Mouse (Mus musculus) MEL (cell line): ENCODE results near the gene Nubp2. TPM values are rescaled to one million over a fixed set of nuclear protein-coding genes. Genes with fewer than 3 reads are reported as not detected.

Source experiments
- DNase-seq: peaks from one replicate; pipeline ENCODE4 v3.0.0; 2011; ENCODE audit warnings: low read depth, low spot score
- H3K27ac ChIP-seq: 2 replicates; pipeline ENCODE4 v1.5.1; 2012; ENCODE audit warnings: low read depth, mild to moderate bottlenecking, control low read depth, low read length, moderate library complexity; ENCODE audit not compliant: control insufficient read depth
- H3K27me3 ChIP-seq, 2 experiments: fragments of 150-350 bp in 1 of 2; sonication (generic) in 1 of 2; 2 replicates each; pipeline ENCODE4 v1.6.1; 2012; ENCODE audit warnings: low read length in 2 of 2, mild to moderate bottlenecking in 2 of 2, improper control_type of control experiment in 1 of 2, moderate library complexity in 1 of 2; ENCODE audit not compliant: insufficient read depth in 2 of 2, control insufficient read depth in 1 of 2
- H3K36me3 ChIP-seq, 2 experiments: 2 replicates each; pipeline ENCODE4 v1.6.1; 2012 to 2014; ENCODE audit warnings: low read length in 2 of 2, improper control_type of control experiment in 1 of 2, inconsistent platforms in 1 of 2, mild to moderate bottlenecking in 1 of 2; ENCODE audit not compliant: insufficient read depth in 2 of 2, control insufficient read depth in 1 of 2
- H3K4me1 ChIP-seq, 2 experiments: fragments of 150-350 bp in 1 of 2; sonication (generic) in 1 of 2; 2 replicates each; pipeline ENCODE4 v1.6.1; 2012; ENCODE audit warnings: low read length in 2 of 2, improper control_type of control experiment in 1 of 2, mild to moderate bottlenecking in 1 of 2; ENCODE audit not compliant: insufficient read depth in 2 of 2, control insufficient read depth in 1 of 2
- H3K4me3 ChIP-seq, 2 experiments: fragments of 150-350 bp in 1 of 2; sonication (generic) in 1 of 2; 2 replicates each; pipeline ENCODE4 v1.5.1; 2012; ENCODE audit warnings: low read depth in 2 of 2, low read length in 2 of 2, mild to moderate bottlenecking in 2 of 2, moderate library complexity in 2 of 2, control low read depth in 1 of 2, improper control_type of control experiment in 1 of 2; ENCODE audit not compliant: control insufficient read depth in 1 of 2, insufficient read depth in 1 of 2
- H3K79me2 ChIP-seq: 2 replicates; pipeline ENCODE4 v1.6.1; 2012; ENCODE audit warnings: mild to moderate bottlenecking, low read length, moderate library complexity; ENCODE audit not compliant: control insufficient read depth, poor library complexity, insufficient read depth
- H3K9ac ChIP-seq: 2 replicates; pipeline ENCODE4 v1.6.1; 2012; ENCODE audit warnings: low read depth, mild to moderate bottlenecking, control low read depth, low read length, moderate library complexity; ENCODE audit not compliant: control insufficient read depth, poor library complexity, severe bottlenecking
- H3K9me3 ChIP-seq: fragments of 150-350 bp; sonication (generic); replicated peaks from 2 replicates; pipeline ENCODE4 v1.6.1; 2012; ENCODE audit warnings: mild to moderate bottlenecking, low read length, improper control_type of control experiment, moderate library complexity; ENCODE audit not compliant: insufficient read depth
- BHLHE40 ChIP-seq: IDR thresholded peaks from 2 replicates; pipeline ENCODE4 v1.6.1; 2012; ENCODE audit warnings: low read depth, mild to moderate bottlenecking, inconsistent platforms, low read length, improper control_type of control experiment, borderline replicate concordance
- CHD1 ChIP-seq: IDR thresholded peaks from 2 replicates; pipeline ENCODE4 v1.6.1; 2012; ENCODE audit warnings: low read depth, mild to moderate bottlenecking, inconsistent platforms, low read length, improper control_type of control experiment
- CHD2 ChIP-seq: IDR thresholded peaks from 2 replicates; pipeline ENCODE4 v1.6.1; 2011; ENCODE audit warnings: low read length, improper control_type of control experiment
- CTCF ChIP-seq, 3 experiments: IDR thresholded peaks in 2 of 3; conservative IDR thresholded peaks in 1 of 3; 2 replicates each; pipeline ENCODE4 v1.5.1; 2011 to 2012; ENCODE audit warnings: low read length in 3 of 3, low read depth in 2 of 3, mild to moderate bottlenecking in 2 of 3, improper control_type of control experiment in 1 of 3, inconsistent platforms in 1 of 3, mixed read lengths in 1 of 3, moderate library complexity in 1 of 3; ENCODE audit not compliant: control insufficient read depth in 1 of 3, insufficient read depth in 1 of 3, poor library complexity in 1 of 3, severe bottlenecking in 1 of 3
- E2F4 ChIP-seq: IDR thresholded peaks from 2 replicates; pipeline ENCODE4 v1.6.1; 2011; ENCODE audit warnings: low read depth, low read length, improper control_type of control experiment, borderline replicate concordance
- ELF1 ChIP-seq: IDR thresholded peaks from 2 replicates; pipeline ENCODE4 v1.6.1; 2014; ENCODE audit warnings: low read depth, mild to moderate bottlenecking, inconsistent platforms, low read length, improper control_type of control experiment, moderate library complexity
- ETS1 ChIP-seq: IDR thresholded peaks from 2 replicates; pipeline ENCODE4 v1.6.1; 2012; ENCODE audit warnings: low read depth, mild to moderate bottlenecking, inconsistent platforms, low read length, improper control_type of control experiment, moderate library complexity
- GATA1 ChIP-seq: IDR thresholded peaks from 2 replicates; pipeline ENCODE4 v1.6.1; 2011; ENCODE audit warnings: low read depth, low read length, improper control_type of control experiment
- HCFC1 ChIP-seq: IDR thresholded peaks from 2 replicates; pipeline ENCODE4 v1.6.1; 2012; ENCODE audit warnings: low read depth, mild to moderate bottlenecking, inconsistent platforms, low read length, improper control_type of control experiment, moderate library complexity
- JUND ChIP-seq: IDR thresholded peaks from 2 replicates; pipeline ENCODE4 v1.6.1; 2011; ENCODE audit warnings: low read depth, mild to moderate bottlenecking, improper control_type of control experiment, low read length
- KAT2A ChIP-seq: conservative IDR thresholded peaks from 2 replicates; pipeline ENCODE4 v1.6.1; 2012; ENCODE audit warnings: low read depth, low read length, improper control_type of control experiment, inconsistent platforms
- MAFK ChIP-seq: IDR thresholded peaks from 2 replicates; pipeline ENCODE4 v1.6.1; 2011; ENCODE audit warnings: low read depth, mild to moderate bottlenecking, low read length, improper control_type of control experiment, borderline replicate concordance
- MAX ChIP-seq: IDR thresholded peaks from 2 replicates; pipeline ENCODE4 v1.6.1; 2011; ENCODE audit warnings: low read length, improper control_type of control experiment
- MAZ ChIP-seq: IDR thresholded peaks from 2 replicates; pipeline ENCODE4 v1.6.1; 2012; ENCODE audit warnings: low read depth, mild to moderate bottlenecking, inconsistent platforms, low read length, improper control_type of control experiment
- MEF2A ChIP-seq: IDR thresholded peaks from 2 replicates; pipeline ENCODE4 v1.6.1; 2014; ENCODE audit warnings: low read depth, mild to moderate bottlenecking, inconsistent platforms, low read length, improper control_type of control experiment; ENCODE audit not compliant: poor library complexity, insufficient replicate concordance, severe bottlenecking; ENCODE audit errors: extremely low read depth
- MXI1 ChIP-seq: IDR thresholded peaks from 2 replicates; pipeline ENCODE4 v1.6.1; 2011; ENCODE audit warnings: mild to moderate bottlenecking, low read depth, low read length, improper control_type of control experiment
- MYB ChIP-seq: IDR thresholded peaks from 2 replicates; pipeline ENCODE4 v1.6.1; 2011; ENCODE audit warnings: mild to moderate bottlenecking, low read depth, low read length, improper control_type of control experiment
- MYC ChIP-seq: IDR thresholded peaks from 2 replicates; pipeline ENCODE4 v1.6.1; 2011; ENCODE audit warnings: low read depth, mild to moderate bottlenecking, low read length, improper control_type of control experiment, moderate library complexity
- NRF1 ChIP-seq: IDR thresholded peaks from 2 replicates; pipeline ENCODE4 v1.6.1; 2014; ENCODE audit warnings: low read depth, mild to moderate bottlenecking, inconsistent platforms, low read length, improper control_type of control experiment, moderate library complexity; ENCODE audit not compliant: poor library complexity, insufficient read depth, severe bottlenecking
- POLR2AphosphoS2 ChIP-seq: IDR thresholded peaks from 2 replicates; pipeline ENCODE4 v1.6.1; 2011; ENCODE audit warnings: low read length, improper control_type of control experiment
- POLR2AphosphoS5 ChIP-seq: IDR thresholded peaks from 2 replicates; pipeline ENCODE4 v1.6.1; 2012; ENCODE audit warnings: low read depth, borderline replicate concordance, mild to moderate bottlenecking, inconsistent platforms, low read length, moderate library complexity, mixed read lengths
- RAD21 ChIP-seq: IDR thresholded peaks from 2 replicates; pipeline ENCODE4 v1.6.1; 2011; ENCODE audit warnings: mild to moderate bottlenecking, low read depth, low read length, improper control_type of control experiment
- RCOR1 ChIP-seq: IDR thresholded peaks from 2 replicates; pipeline ENCODE4 v1.6.1; 2012; ENCODE audit warnings: low read depth, mild to moderate bottlenecking, inconsistent platforms, low read length, improper control_type of control experiment
- SMC3 ChIP-seq: IDR thresholded peaks from 2 replicates; pipeline ENCODE4 v1.6.1; 2011; ENCODE audit warnings: low read depth, low read length, improper control_type of control experiment
- TAL1 ChIP-seq: IDR thresholded peaks from 2 replicates; pipeline ENCODE4 v1.6.1; 2012; ENCODE audit warnings: mild to moderate bottlenecking, inconsistent platforms, low read length, moderate library complexity, mixed read lengths
- TBP ChIP-seq: IDR thresholded peaks from 2 replicates; pipeline ENCODE4 v1.8.0; 2011; ENCODE audit warnings: low read depth, low read length, improper control_type of control experiment
- UBTF ChIP-seq: IDR thresholded peaks from 2 replicates; pipeline ENCODE4 v1.6.1; 2012; ENCODE audit warnings: low read depth, mild to moderate bottlenecking, inconsistent platforms, low read length, improper control_type of control experiment, moderate library complexity, borderline replicate concordance; ENCODE audit not compliant: insufficient read depth
- USF1 ChIP-seq: IDR thresholded peaks from 2 replicates; pipeline ENCODE4 v1.6.1; 2014; ENCODE audit warnings: low read depth, mild to moderate bottlenecking, inconsistent platforms, low read length, improper control_type of control experiment, moderate library complexity
- USF2 ChIP-seq, 2 experiments: IDR thresholded peaks; 2 replicates each; pipeline ENCODE4 v1.6.1; 2011 to 2012; ENCODE audit warnings: improper control_type of control experiment in 2 of 2, low read length in 2 of 2, borderline replicate concordance in 1 of 2, inconsistent platforms in 1 of 2, low read depth in 1 of 2, mild to moderate bottlenecking in 1 of 2; ENCODE audit not compliant: insufficient read depth in 1 of 2
- ZNF384 ChIP-seq: IDR thresholded peaks from 2 replicates; pipeline ENCODE4 v1.6.1; 2012; ENCODE audit warnings: low read depth, mild to moderate bottlenecking, inconsistent platforms, low read length, improper control_type of control experiment
- polyA plus RNA-seq, 2 experiments: library from polyadenylated mRNA; stranded (reverse) in 1 of 2; unstranded in 1 of 2; fragments of >175 nt in 1 of 2; fragments of >200 nt in 1 of 2; gene quantifications; 2 replicates each; pipeline versions ENCODE4 v1.2.1 to v1.2.4; 2012; ENCODE audit warnings: low replicate concordance in 2 of 2, low read depth in 1 of 2; ENCODE audit not compliant: insufficient read length in 2 of 2, insufficient read depth in 1 of 2, missing spikeins in 1 of 2
- total RNA-seq: library from RNA; depleted of rRNA; stranded (reverse); fragments of 300-350 nt; gene quantifications from 2 replicates; pipeline ENCODE4 v1.2.3, GENCODE M21; 2012

Nubp2 gene
- total and polyA plus RNA-seq, 3 experiments: 141 to 191 TPM; not detected in 1

DNA sequence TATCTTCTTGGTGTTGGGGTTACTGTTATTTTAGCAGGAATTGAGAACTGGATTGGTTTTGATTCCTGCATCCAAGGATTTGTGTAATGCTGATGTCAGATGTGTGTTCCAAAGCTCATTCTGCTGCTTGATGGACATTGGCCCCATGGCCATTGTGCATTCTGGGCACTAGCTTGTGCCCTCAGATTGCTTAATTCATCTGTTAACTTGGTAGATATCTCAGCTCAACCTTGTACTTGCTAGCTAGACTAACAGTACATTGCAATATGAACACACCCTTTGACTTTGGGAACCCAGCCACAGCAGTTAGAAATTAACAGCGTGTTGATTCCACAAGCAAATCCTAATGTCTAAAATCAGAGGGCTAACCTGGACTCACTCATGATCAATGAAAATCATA lies 38.8 kb downstream of the Nubp2 start:
- no peak for DNase-seq
- Histone ChIP-seq H3K9me3 (no peaks in the 10 kb centered on the region), H3K9ac (no peak overlapping the region), H3K79me2 (peaks cover 3% of the 10 kb centered on the region; the same call in 1 of the 2 replicates), H3K36me3 (peaks cover 0 to 13% of the 10 kb centered on the region in 2 experiments; a peak in 2 of 4 replicates), H3K4me1 (peaks cover 0 to 15% of the 10 kb centered on the region in 2 experiments; a peak in 2 of 4 replicates), H3K4me3 (no peak overlapping the region), H3K27me3 (peaks cover 0 to 4% of the 10 kb centered on the region in 2 experiments; a peak in 2 of 4 replicates), H3K27ac (no peak overlapping the region)
- no peak for TF ChIP-seq ETS1
- no peak for TF ChIP-seq CTCF (IDR thresholded peaks at IDR 0.05 in 2 of 3, conservative IDR thresholded peaks at IDR 0.05 in 1 of 3; ENCODE audit: control insufficient read depth in 1 of 3, insufficient read depth in 1 of 3, low read depth in 2 of 3, low read length in 3 of 3, poor library complexity in 1 of 3, severe bottlenecking in 1 of 3)
- TF ChIP-seq CHD1: no peak
- TF ChIP-seq GATA1: no peak
- TF ChIP-seq USF1: no peak
- no peak for TF ChIP-seq CHD2
- TF ChIP-seq JUND: no peak
- TF ChIP-seq MEF2A: no peak
- TF ChIP-seq MAFK: no peak
- TF ChIP-seq POLR2AphosphoS5: no peak
- no peak for TF ChIP-seq MXI1
- TF ChIP-seq USF2 (IDR thresholded peaks at IDR 0.05; ENCODE audit: borderline replicate concordance in 1 of 2, insufficient read depth in 1 of 2, low read depth in 1 of 2, low read length in 2 of 2): no peak
- TF ChIP-seq MYC: no peak
- no peak for TF ChIP-seq ZNF384
- TF ChIP-seq TAL1: no peak
- TF ChIP-seq UBTF: no peak
- TF ChIP-seq MAX: no peak
- no peak for TF ChIP-seq RAD21

DNA sequence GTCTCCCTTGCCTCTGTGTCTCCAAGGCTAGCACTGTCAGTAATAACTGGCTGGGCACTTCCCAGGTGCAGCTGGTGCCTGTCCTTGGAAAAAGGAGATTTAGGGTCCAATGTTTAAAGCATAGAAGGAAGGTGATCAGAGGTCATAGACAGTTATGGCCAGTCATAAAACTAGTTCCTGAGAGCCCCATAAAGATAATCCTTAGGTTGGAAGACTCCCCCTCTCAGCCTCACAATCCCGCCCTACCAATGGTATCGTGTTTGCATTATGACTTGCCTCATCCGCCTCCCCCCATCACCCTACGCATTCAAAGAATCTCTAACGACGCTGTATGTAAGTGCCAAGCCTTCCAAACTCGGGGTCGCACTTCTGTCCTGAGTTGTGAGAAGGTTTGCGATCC lies 41.6 kb downstream of the Nubp2 start:
- no peak for DNase-seq
- TF ChIP-seq TBP: no peak
- no peak for TF ChIP-seq JUND
- no peak for TF ChIP-seq HCFC1
- no peak for TF ChIP-seq SMC3
- no peak for TF ChIP-seq KAT2A
- no peak for TF ChIP-seq ETS1
- no peak for TF ChIP-seq ELF1
- TF ChIP-seq POLR2AphosphoS2: no peak
- TF ChIP-seq MYB: no peak
- no peak for TF ChIP-seq CHD1
- no peak for TF ChIP-seq NRF1
- no peak for TF ChIP-seq E2F4
- no peak for TF ChIP-seq ZNF384
- no peak for TF ChIP-seq BHLHE40
- TF ChIP-seq CTCF (IDR thresholded peaks at IDR 0.05 in 2 of 3, conservative IDR thresholded peaks at IDR 0.05 in 1 of 3; ENCODE audit: control insufficient read depth in 1 of 3, insufficient read depth in 1 of 3, low read depth in 2 of 3, low read length in 3 of 3, poor library complexity in 1 of 3, severe bottlenecking in 1 of 3): no peak
- TF ChIP-seq GATA1: no peak
- TF ChIP-seq RCOR1: no peak
- no peak for TF ChIP-seq USF1
- no peak for TF ChIP-seq MAZ
- no peak overlapping the region for H3K9ac ChIP-seq
- peaks cover under 1% of the 10 kb centered on the region; the same call in 1 of the 2 replicates for H3K79me2 ChIP-seq
- H3K4me1 ChIP-seq: peaks cover 0 to 8% of the 10 kb centered on the region in 2 experiments; a peak in 2 of 4 replicates
- peaks cover 0 to 6% of the 10 kb centered on the region in 2 experiments; a peak in 2 of 4 replicates for H3K27me3 ChIP-seq
- no peaks in the 10 kb centered on the region for H3K9me3 ChIP-seq
- no peak overlapping the region for H3K4me3 ChIP-seq
- H3K36me3 ChIP-seq: peaks cover 0 to 7% of the 10 kb centered on the region in 2 experiments; a peak in 2 of 4 replicates
- no peak overlapping the region for H3K27ac ChIP-seq
